Mouse (Mus musculus) brain, adult 10 weeks (tissue): Measurements from ENCODE around the gene Ace2. TPM values are rescaled to one million over a fixed set of nuclear protein-coding genes. Genes with fewer than 3 reads are reported as not detected.

Experiments
- polyA plus RNA-seq: library from polyadenylated mRNA; stranded (reverse); fragments of 350-450 nt; fragmentation: Illumina TruSeq; extraction: RNeasy Lipid Tissue Mini Kit (QIAGEN cat#74804); gene quantifications from one replicate; pipeline ENCODE4 v1.2.3, GENCODE M21; 2015; ENCODE audit warnings: low read depth, low replicate concordance

Ace2 gene
- 1.6 TPM for polyA plus RNA-seq

DNA sequence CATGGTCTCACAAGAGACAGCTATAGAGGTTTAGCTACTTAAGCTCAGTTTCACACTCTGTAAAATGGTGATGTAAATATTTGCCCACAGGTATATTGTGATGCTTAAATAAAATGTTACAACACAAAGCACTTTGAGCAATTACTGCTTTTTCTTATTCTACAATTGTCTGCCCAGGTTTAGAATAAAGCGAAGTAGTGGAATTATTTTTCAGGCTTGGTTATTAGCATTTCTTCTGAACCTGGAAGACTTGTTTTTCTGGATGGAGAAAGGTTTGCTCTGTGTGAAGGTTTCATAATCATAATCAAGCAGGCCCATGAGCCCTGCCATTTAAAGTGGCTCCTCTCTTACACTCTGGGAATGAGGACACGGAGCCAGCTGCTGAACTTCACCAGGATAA is at the start of gene Ace2:
Ace2 (plus strand) TSS at position 301 of the 400 bp plus-strand sequence.

Other genes starting within 250 kb of the Ace2 start
- 65.9 TPM for gene Ap1s2, start 230.3 kb upstream of the Ace2 start, polyA plus RNA-seq
- 41.9 TPM for gene Zrsr2, start 180.7 kb upstream of the Ace2 start, polyA plus RNA-seq
- 2.4 TPM for gene Car5b, start 111.3 kb upstream of the Ace2 start, polyA plus RNA-seq
- 6.7 TPM for gene Siah1b, start 62.8 kb upstream of the Ace2 start, polyA plus RNA-seq
- gene Cltrn, start 50.5 kb upstream of the Ace2 start, polyA plus RNA-seq = 1.1 TPM
- gene Bmx, start 118.9 kb downstream of the Ace2 start, polyA plus RNA-seq = 1.5 TPM
- gene Pir, start 130.0 kb downstream of the Ace2 start, polyA plus RNA-seq = 7.8 TPM
- gene Vegfd, start 234.0 kb downstream of the Ace2 start, polyA plus RNA-seq = 1.4 TPM